Mouse (Mus musculus) kidney, postnatal 14 days (tissue): ENCODE measurements at regions not wholly inside any gene's neighbourhood (a gene's known extent, or its start where the extent isn't known, plus 50 kb on each side); places are given as distances from the start of the nearest gene placed in this dataset.

Experiments used
- DNase-seq: peaks from one replicate; pipeline ENCODE4 v3.0.0; 2022; ENCODE audit warnings: mixed read lengths

DNA sequence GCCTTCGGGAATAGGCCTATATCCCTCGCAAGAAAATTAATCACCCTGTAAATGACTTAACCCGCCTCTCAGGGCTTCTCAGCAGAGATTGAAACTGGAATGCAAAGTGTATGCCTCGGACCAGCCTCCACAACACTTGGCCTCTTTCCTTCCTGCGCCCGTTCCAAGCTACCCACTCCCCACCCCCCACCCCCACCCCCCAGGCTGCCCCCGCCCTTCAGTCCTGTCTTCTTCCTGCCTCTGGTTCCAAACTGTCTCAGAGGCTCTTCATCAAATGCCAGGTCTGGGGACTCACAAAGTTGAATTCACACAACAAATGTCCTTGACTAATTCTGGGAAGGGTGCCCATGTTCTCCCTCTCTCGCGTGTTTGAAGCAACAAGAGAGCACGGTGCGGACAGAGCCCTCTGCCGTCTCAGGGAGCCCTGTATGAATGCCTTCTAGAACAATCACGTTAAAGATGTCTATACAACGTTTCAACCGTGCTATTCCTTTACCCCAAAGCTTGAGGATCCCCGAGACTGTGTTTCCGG is 505.3 kb downstream of the Vrk1 start:
- no peak for DNase-seq

DNA sequence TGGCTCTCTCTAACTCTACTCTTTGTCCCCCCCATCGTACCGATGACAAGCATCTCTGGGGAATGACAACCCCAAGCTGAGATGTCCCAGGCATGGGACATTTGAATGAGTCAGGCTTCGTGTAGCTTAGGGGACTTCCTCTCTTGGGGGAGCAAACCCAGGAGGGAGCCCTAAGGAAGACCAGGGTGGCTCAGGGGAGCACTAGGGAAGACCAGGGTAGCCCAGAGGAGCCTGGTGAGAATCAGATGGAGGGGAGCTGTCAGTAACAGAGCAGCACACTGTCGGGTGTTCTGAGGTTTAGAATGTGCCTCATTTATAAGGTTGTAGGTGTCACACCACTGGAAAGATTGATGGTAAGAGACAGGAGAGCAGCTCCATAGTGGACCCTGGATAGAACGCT is 509.1 kb downstream of the Vrk1 start:
- DNase-seq: no peak

DNA sequence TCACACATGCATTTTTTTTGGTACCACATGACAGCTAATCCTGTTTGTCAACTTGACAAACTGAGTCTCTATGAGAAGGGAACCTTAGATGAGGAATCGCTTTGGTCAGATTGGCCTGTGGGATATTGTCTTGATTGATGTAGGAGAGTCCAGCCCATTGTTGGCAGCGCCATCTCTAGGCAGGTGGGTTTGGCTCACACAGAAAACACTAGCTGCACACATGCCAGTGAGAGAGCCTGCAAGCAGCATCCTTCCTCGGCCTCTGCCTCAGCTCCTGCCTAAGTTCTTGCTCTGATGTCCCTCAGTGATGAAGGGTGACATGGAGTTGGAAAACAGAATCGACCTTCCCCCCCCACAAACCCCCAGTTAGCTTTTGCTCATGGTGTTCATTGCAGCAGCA is 514.4 kb downstream of the Vrk1 start:
- DNase-seq: no peak

DNA sequence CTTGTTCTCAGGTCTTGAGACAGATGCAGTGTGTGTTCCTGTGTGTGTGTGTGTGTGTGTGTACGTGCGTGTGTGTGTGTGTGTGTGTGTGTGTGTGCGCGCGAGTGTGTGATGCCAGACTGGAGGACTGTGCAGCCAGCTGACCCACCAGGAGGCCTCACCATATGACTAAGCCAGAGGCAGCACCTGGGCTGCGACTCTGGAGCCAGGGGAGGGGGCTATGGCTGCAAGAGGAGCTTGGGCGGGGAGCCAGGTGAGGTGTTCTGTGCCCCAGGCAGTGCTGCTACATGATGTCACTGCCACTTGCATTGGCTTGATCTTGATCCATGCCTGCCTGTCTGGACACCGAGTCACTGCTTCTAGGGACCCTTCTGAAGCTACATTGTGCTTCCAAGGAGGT is 517.1 kb downstream of the Vrk1 start:
- no peak for DNase-seq

- no peak for DNase-seq
These were observed 517.8 kb downstream of the Vrk1 start for GRCm38 (mm10) chr12:106527699-106528434.

GRCm38 (mm10) chr12:106528521-106528920 is 518.5 kb downstream of the Vrk1 start:
- no peak for DNase-seq

- no peak for DNase-seq
These were observed 519.1 kb downstream of the Vrk1 start for GRCm38 (mm10) chr12:106529175-106529574.

- no peak for DNase-seq
These were observed 525.1 kb downstream of the Vrk1 start for GRCm38 (mm10) chr12:106535086-106535485.

DNA sequence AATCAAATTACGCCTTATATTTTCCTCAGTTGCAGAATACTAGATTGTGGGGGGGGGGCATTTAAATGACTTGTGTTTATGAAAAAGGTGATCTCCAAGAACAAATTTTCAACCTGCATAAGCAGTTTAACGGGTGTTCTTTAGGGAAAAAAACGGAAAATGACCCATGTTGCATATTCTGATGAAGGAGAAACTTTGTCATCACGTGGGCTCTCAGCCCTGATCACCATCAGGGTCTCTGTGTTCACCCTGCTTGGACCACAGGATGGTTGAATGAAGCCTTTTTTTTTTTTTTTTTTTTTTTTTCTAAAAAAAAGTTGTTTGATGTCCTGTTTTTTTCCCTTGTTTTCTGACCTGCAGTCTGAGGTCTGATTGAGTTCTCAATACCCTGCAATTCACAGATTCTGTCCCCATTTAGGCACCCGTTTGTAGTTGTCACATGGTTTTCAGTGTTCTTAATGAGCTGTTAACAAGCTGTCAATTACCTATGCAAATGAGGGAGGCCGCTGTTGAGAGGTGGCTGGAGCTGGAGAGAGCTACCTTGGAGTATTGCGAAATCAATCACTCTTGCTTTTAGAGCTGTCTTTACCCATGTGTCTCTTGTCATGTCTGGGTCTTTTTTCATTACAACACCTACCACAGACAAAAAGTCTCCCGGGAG is 525.7 kb downstream of the Vrk1 start:
- DNase-seq: no peak

DNA sequence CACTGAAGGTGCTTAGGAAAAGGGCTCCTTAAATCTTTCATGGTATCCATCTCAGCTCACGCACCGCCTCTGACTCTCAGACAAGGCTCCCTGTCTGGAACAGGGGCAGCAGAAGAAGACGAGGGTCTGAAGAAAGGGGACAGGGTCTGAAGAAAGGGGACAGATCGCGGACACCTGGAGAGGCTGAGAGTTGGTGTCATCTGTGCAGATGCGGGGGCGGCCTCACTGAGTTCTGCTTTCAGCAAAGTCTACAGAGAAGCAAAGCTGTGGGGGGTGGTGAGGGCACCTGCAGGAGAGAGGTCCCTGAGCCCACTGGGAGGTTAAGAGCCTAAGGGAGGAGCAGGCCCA is 526.2 kb downstream of the Vrk1 start:
- DNase-seq: no peak

GRCm38 (mm10) chr12:106540003-106540402 is 530.0 kb downstream of the Vrk1 start:
- DNase-seq: no peak

DNA sequence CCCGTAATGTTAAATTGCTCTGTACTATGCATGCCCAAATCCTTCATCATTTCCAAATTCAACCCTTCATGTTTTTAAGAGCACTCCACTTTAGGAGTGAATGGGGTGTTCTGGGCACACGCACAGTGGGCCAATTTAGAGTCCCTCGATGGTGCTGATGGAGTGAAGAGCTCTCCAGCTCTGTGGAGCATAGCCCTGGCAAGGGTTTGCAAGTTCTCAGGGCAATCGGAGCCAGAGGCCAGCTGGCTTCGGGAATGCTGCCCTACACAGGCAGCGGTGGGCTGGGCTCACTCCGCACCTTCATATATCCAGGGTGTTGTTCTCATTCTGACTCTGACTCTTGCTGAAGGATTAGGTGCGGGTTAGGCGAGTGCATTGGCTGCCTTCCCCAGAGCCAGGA is 549.5 kb downstream of the Vrk1 start:
- no peak for DNase-seq

DNA sequence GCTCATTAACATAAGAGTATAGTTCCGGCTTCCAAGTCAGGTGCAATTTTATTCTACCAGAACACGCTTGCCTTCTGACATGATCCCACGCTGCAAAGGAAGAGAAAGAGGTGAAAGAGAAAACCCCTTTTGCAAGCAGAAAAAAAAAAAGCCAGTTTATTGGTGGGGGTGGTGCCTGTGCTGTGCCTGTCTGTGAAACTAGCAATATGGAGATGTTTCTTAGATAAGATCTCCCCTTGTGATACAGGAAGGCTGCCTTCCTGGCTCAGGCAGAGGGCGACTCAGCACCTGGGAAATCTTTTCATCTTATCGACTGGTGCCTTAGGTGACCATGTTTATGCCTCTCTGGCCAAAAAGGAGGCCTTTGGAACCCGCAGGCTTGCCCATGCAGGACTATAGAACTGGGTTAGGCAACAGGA is 555.2 kb downstream of the Vrk1 start:
- no peak for DNase-seq

- no peak for DNase-seq
These were observed 556.3 kb downstream of the Vrk1 start for GRCm38 (mm10) chr12:106566361-106566760.

DNA sequence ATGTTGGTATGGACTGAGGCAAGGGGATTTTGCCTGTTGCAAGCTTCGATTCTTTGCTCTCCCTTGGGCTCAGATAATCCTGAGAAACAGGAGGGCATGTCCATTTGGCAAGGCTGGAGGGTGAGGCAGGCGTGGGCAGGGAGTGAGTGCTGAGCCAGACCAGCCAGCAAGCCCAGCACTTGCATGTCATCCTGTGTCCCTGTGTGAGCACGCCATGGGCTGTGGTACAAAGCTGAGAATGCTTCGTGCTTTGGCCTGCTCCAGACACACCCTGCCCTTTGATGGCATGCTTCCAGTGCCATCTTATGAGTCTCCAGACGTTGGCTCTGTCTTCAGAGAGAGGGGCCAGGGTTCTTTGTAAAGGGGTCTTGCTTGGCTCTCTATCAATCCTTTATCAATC is 557.1 kb downstream of the Vrk1 start:
- DNase-seq: no peak

DNA sequence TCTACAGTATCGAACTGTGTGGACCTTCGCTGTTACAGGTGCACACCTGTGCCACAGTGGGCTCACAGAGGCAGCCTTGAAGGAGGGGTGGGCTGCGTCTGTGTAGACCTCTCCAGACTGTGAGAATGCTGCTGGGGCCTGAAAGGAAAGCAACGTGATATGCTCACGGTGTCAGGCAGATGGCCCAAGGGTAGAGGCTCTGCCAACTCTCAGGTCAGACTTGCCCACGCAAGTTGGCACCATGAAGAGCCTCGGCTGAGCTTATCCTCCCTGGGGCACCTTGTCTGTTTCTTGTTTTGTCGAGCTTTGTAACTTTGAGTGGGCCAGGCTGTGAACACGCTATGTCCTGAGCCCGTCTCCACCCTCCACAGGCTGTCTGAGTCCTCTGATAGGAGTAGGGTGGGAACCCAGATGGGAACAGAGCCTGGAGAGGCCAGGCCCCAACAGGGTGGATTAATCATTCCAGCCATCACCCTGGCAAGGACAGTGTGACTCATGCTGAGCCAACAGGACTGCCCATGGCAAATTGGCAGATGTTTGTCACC is 558.6 kb downstream of the Vrk1 start:
- no peak for DNase-seq

GRCm38 (mm10) chr12:106572956-106573355 is 562.9 kb downstream of the Vrk1 start:
- DNase-seq: no peak

DNA sequence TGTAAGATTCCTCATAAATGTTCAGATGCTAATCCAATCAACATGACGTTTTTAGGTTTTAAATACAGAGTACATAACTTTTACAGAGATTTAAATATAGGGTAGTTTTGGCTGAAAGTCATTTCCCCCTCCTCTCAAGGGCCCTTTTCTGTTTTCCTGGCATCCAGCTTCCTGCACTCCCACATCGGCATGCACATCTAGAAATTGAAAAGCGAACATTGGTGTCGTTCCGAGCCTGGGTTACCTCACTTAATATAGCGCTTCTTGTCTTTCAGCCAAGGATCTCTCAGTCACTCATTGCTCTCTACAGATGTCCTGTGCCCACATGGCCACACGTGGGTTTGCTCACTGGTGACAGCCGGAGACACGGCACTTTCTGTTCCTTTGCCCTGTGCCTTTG is 572.7 kb downstream of the Vrk1 start:
- no peak for DNase-seq

GRCm38 (mm10) chr12:106585626-106586025 is 575.6 kb downstream of the Vrk1 start:
- DNase-seq: no peak

DNA sequence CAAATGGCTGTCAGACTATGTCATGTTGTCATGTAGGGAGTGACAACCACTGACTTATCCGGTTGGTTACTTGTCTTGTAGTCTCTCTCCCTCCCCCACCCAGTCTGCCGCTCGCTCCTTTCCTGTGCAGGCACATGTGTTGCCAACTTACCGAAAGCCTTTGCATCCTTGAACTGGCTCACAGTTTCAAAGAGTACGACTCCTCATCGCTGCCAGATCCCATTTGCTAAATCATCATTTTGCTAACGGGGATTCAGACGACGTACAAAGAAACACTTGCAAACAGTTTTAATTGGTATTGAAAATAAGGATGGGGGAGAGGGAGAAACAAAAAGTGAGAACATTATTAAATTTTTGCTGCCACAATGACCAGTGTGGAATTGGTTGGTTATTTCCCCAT is 582.7 kb downstream of the Vrk1 start:
- no peak for DNase-seq

DNA sequence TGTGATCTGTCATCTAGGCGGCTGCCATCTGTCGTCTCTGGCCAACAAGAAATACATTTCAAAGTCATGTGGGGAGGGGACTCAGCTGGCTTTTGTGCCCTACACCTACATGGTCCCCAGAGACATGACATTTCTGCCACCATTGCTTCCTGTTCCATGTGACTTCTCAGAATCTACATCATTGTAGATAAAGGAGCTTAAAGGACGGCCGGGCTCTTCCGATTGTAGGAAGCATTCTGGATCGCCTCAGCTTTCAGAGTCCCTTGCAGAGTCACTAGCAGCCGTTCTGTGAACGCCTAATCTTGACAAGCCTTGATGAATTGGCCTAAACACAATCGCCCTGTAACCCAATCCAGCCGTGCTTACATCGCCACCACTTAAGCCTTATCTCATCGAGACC is 587.6 kb downstream of the Vrk1 start:
- DNase-seq: no peak

DNA sequence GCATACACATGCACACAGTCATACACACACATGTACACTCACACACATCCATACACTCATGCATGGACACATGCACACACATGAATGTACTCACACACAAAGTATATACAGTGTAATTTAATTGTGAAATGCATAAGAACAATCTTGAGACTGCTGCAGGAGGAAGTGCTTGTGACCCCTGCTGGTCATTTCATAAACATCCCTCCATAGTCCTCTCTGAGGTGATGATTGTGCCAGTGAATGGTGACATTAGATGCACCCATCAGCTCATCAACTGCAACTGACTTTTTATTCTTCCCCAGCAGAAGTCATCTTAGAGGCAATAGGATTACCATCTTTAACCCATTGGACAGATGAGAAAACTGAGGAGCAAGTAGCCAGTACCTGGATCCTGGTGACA is 597.2 kb downstream of the Vrk1 start:
- DNase-seq: no peak

DNA sequence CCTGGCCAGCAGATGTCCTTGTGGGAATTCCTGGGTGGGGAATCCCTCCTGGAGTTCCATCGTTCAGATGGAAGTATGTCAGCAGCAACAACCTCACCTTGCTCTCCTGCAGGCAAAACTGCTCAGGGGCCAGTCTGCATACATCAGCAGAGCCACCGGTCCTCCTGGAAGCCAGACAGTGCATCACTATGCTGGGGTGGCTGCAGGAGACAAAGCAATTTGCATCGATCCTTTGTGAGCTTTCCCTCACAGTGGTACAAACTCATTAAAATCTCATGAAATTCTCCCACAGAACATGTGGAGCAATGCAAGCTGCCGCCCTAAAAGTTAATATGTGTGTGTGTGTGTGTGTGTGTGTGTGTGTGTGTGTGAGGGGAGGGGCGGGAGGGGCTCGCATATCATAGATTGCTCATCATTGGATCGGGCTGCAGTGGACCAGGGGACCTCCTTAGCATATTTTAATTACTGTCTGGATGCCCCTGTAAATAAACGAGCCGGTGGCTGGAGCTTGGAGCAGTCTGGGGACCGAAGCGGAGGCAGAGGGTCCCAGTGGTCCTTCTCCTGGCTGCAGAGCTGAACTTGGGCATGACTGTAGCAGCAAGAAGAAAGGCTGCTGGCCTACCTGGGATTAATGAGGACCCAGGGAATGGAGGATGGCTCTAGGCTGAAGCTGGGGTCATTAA is 597.8 kb downstream of the Vrk1 start:
- DNase-seq: no peak

GRCm38 (mm10) chr12:106618684-106619083 is 608.7 kb downstream of the Vrk1 start:
- DNase-seq: no peak
